Mouse (Mus musculus): ENCODE data around the gene Tmem207.
"Not testable (repeated sequence)": the region's sequence is repeated elsewhere in the genome, so short reads cannot be mapped to it uniquely, and the experiment has no call there.

Tmem207 gene

DNA sequence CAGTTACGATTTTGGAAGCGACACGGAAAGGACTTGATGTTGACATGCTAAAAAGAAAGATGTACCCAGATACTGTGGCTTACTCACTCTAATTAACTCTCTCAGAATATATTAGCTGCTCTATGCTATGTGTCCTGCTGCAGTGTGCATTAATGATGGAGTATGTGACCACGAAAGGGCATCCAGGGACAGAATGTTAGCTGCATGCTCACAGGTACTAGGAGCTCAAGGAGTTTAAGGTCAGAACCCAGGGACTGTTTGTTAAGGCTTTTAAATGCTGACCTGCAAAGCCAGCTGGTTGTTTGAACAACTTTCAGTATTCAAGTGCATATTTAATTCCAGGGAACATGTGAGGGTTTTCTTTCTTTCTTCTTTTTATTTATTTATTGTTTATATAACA lies at the start of gene Tmem207:
TSS of gene Tmem207 (minus strand) at position 101 of the 400 bp plus-strand sequence.
- no peak for DNase-seq (ENCODE audit: low read depth, low spot score)

- DNase-seq (ENCODE audit: low read depth, low spot score): no peak
Measured at GRCm38 (mm10) chr16:26574173-26574572, 47.6 kb upstream of the Tmem207 start.

DNA sequence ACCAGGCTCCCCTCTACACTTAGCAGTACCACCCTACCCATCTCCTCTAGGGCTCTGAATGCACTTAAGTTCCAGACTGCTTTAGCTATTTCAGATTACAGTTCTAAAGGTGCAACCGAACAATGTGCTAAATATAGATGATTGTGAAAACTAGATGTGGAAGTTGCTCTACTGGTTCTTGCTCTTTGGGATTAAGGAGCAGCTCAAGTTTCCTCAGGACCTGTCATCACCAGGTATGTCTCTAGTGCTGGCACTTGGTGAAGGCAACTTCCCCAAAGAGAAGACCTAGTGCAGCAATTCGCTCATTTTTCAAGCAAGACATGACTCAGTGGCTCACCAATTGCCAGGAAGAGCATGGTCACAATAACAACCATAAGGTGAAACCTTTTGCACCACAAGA lies 45.3 kb upstream of the Tmem207 start:
- no peak for DNase-seq (ENCODE audit: low read depth, low spot score)

- no peak for DNase-seq (ENCODE audit: low read depth, low spot score)
Measured at GRCm38 (mm10) chr16:26569387-26569978, 42.9 kb upstream of the Tmem207 start.

DNA sequence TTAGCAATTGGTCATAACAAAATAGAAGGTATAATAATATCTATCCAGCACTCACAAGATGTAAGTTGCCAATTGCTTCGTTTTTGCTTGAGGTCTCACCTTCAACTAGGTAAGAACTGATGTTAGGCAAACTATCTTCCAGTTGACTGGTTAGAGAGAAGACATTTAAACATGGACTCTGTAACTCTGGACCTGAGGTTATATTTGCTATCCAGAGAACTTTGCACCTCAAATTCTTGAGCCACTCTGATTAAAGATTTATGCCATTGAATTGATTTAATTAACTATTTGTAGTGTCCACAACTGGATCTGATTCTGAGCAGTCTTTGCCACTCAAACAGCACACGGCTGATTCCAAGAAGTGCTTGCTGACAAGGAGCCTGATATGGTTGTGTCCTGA lies 36.2 kb upstream of the Tmem207 start:
- DNase-seq (ENCODE audit: low read depth, low spot score): no peak

DNA sequence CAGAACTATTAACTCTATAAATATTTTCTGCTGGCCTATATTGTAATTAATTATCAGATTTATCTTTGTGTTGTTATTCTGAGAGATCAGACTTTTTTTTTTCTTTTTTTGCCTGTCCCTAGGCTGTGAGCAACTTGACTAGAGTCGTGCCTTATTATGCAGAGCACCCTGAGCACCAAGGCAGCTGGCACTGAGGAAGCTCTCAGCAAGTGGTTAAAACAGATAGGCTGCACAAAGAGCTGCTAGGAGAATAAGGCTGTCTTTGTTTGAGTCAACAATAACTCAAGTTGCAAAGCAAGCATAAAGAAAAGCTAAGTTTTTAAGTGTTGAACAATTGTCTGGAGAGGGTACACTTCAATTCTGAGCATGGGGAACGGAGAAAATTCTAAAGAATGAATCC lies 35.2 kb upstream of the Tmem207 start:
- no peak for DNase-seq (ENCODE audit: low read depth, low spot score)

- no peak for DNase-seq (ENCODE audit: low read depth, low spot score)
Measured at GRCm38 (mm10) chr16:26558797-26559196, 32.2 kb upstream of the Tmem207 start.

DNA sequence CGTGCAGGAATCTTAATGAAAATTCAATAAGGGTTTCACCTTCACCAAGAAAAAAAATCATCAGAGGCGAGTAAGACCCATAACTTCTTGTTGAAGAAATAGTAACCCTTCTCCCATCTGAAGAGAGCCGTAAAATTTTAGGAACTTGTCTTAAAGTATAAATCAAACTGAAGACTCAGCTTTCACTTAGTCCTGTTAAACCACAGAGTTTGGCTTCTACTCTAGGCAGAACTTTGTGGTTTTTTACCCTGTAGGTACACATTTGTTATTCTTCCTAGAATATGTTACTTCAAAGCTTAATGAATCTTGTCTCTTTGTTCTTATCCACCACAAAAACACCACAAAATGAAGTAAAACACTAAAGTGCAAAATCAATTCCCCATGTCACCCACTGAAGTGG lies 25.7 kb upstream of the Tmem207 start:
- DNase-seq (ENCODE audit: low read depth, low spot score): no peak

DNA sequence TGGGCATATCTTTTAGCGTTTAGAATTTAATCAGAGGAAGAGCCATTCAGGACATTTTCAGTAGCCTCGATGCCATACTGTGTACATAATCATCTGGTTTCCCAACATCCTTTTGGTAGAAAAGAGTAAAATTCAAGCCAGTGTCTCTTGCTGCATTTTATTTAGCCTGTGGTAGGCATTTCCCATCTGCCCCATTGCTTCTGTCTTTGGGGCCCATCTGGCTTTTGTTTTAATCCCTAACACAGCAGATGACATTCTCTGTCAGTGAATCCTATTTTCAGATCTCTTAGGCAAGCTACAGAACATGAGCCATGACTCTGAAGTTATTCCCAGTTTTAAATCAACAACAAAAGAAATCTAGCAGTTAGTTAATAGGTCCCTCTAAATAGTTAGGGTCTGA lies 22.7 kb upstream of the Tmem207 start:
- no peak for DNase-seq (ENCODE audit: low read depth, low spot score)

GRCm38 (mm10) chr16:26546879-26547206 lies 20.3 kb upstream of the Tmem207 start:
- DNase-seq (ENCODE audit: low read depth, low spot score): no peak

- DNase-seq (ENCODE audit: low read depth, low spot score): no peak
Measured at GRCm38 (mm10) chr16:26546170-26546878, 19.8 kb upstream of the Tmem207 start.

- DNase-seq (ENCODE audit: low read depth, low spot score): no peak
Measured at GRCm38 (mm10) chr16:26532287-26532686, 5.7 kb upstream of the Tmem207 start.

GRCm38 (mm10) chr16:26530451-26530850 lies 3.9 kb upstream of the Tmem207 start:
- no peak for DNase-seq (ENCODE audit: low read depth, low spot score)

DNA sequence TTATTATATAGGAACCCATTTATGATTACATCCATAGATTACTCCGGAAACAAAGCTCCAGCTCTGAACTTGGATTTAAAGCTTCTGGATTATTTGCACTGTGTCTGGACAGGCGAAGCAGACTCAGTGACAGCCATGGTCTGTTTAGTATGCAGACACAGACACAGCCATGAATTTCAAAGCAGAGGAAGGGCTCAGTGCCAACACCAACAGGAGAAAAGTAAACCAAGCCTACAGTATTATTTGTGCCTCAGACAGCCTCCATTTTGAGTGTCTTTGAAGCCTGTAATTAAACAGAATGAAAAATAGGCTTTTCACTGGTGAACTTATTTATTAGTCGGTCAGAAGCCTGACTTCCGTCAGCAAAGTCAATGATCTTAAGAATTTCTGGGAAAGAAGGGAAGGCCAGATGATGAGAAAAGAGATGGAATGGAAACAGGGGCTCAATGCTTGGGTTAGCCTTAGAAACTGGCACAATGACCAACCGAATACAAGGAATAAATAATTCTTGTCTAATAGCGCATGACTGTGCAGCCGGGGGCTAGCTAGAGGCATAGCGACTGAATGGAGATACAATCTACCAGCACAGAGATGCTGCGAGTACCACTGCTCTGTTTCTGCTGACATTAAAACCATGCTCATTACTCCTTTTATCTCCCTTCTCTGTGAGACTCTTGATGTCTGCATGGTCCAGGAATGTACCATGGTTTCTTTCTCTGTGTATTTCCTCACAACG lies 1.5 kb upstream of the Tmem207 start:
- no peak for DNase-seq (ENCODE audit: low read depth, low spot score)

GRCm38 (mm10) chr16:26525832-26526231 lies 737 bp downstream of the Tmem207 start:
- no peak for DNase-seq (ENCODE audit: low read depth, low spot score)

- DNase-seq (ENCODE audit: low read depth, low spot score): no peak
Measured at GRCm38 (mm10) chr16:26519596-26519995, 7.0 kb downstream of the Tmem207 start.

GRCm38 (mm10) chr16:26504961-26505360 lies 21.6 kb downstream of the Tmem207 start:
- no peak for DNase-seq (ENCODE audit: low read depth, low spot score)

- no peak for DNase-seq (ENCODE audit: low read depth, low spot score)
Measured at GRCm38 (mm10) chr16:26500738-26501137, 25.8 kb downstream of the Tmem207 start.

- not testable (repeated sequence) for DNase-seq (ENCODE audit: low read depth, low spot score)
Measured at GRCm38 (mm10) chr16:26499705-26500104, 26.9 kb downstream of the Tmem207 start.

- DNase-seq (ENCODE audit: low read depth, low spot score): no peak
Measured at GRCm38 (mm10) chr16:26495721-26496120, 30.8 kb downstream of the Tmem207 start.

DNA sequence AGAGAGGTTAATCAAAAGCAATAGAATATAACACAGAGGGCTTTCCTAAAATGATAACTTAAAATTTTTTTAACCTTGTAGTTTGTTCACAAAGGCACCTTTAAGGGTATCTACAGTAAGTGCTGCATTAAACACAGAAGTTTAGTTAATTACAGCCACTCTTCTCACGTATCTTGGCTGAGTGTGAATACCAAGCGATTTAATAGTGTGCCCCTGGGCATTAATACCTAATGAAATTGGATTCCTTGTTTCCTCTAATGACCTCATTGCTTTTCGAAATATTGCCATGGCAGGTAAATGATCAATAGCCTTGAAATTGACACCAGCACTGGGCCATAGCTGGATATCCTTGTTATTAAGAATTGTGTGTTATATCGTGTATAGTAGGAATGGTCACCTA lies 55.3 kb downstream of the Tmem207 start:
- no peak for DNase-seq (ENCODE audit: low read depth, low spot score)

DNA sequence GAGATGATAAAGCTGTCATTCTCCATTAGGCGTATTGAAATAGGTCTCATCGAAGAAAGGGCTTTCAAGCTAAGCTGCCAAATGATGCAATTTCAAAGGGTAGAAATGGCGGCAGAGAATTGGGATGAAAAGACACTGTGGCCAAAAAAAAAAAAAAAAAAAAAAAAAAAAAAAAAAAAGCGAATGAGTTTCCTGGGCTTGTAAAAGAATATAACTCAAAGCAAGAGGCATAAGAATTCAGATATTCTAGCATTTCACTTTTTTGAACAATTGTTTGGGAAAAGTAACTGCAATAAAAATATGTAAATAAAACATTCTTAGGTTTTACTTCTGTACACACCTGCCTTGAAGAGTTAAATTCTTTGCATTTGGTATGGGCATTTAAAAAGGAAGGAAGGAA lies 60.0 kb downstream of the Tmem207 start:
- DNase-seq (ENCODE audit: low read depth, low spot score): no peak

GRCm38 (mm10) chr16:26462835-26463234 lies 63.7 kb downstream of the Tmem207 start, which contains the start of gene Cldn16:
Gene Cldn16 (plus strand): TSS chr16:26463135.
- DNase-seq (ENCODE audit: low read depth, low spot score): no peak

Data from CD4-positive helper T cell, adult 2 months (primary cell).